Mouse (Mus musculus) forebrain, embryonic 11.5 days (tissue): ENCODE results near the gene Unk. TPM values are rescaled to one million over a fixed set of nuclear protein-coding genes. Genes with fewer than 3 reads are reported as not detected.

Experiments used
- ATAC-seq: fragments of 200-750 bp; cut with Nextera tagmentation; replicated peaks from 2 replicates; pipeline ENCODE4 v1.8.0; 2017; ENCODE audit warnings: moderate TSS enrichment; ENCODE audit not compliant: low FRiP score
- DNase-seq: peaks from one replicate; pipeline ENCODE4 v3.0.0-alpha.2; 2017; ENCODE audit warnings: low spot score
- H3K27ac ChIP-seq: fragments of 300-500 bp; sonication (generic); 2 replicates; pipeline ENCODE4 v1.5.1; 2014; ENCODE audit warnings: low read depth, low read length
- H3K27me3 ChIP-seq: fragments of 300-500 bp; sonication (generic); 2 replicates; pipeline ENCODE4 v1.6.1; 2014; ENCODE audit warnings: mild to moderate bottlenecking, low read length, mixed read lengths; ENCODE audit not compliant: control insufficient read depth, insufficient read depth
- H3K36me3 ChIP-seq: fragments of 300-500 bp; sonication (generic); 2 replicates; pipeline ENCODE4 v1.6.1; 2014; ENCODE audit warnings: mild to moderate bottlenecking, low read length, moderate library complexity, mixed read lengths; ENCODE audit not compliant: control insufficient read depth, insufficient read depth
- H3K4me1 ChIP-seq: fragments of 300-500 bp; sonication (generic); replicated peaks from 2 replicates; pipeline ENCODE4 v1.6.1; 2014; ENCODE audit warnings: low read length, mixed read lengths; ENCODE audit not compliant: control insufficient read depth, insufficient read depth
- H3K4me2 ChIP-seq: fragments of 300-500 bp; sonication (generic); 2 replicates; pipeline ENCODE4 v1.6.1; 2014; ENCODE audit warnings: low read depth, mild to moderate bottlenecking, low read length, moderate library complexity, mixed read lengths; ENCODE audit not compliant: severe bottlenecking
- H3K4me3 ChIP-seq: fragments of 300-500 bp; sonication (generic); 2 replicates; pipeline ENCODE4 v1.5.1; 2014; ENCODE audit warnings: low read depth, low read length
- H3K9ac ChIP-seq: fragments of 300-500 bp; sonication (generic); 2 replicates; pipeline ENCODE4 v1.6.1; 2014; ENCODE audit warnings: low read length
- H3K9me3 ChIP-seq: fragments of 300-500 bp; sonication (generic); 2 replicates; pipeline ENCODE4 v1.6.1; 2016; ENCODE audit warnings: low read length, mixed read lengths; ENCODE audit not compliant: control insufficient read depth
- WGBS: fragments of 180-500 bp; shearing (Covaris S2); extraction: QIAGEN DNeasy Blood & Tissue Kit; methylation state at CpG from one replicate; pipeline ENCODE4 v1.1.7; 2014; 5-methylcytosine and 5-hydroxymethylcytosine counted together
- polyA plus RNA-seq: library from polyadenylated mRNA; unstranded; fragments of >200 nt; fragmentation: Nextera tagmentation; extraction: Ambion mirVana; gene quantifications from 2 replicates; pipeline ENCODE4 v1.2.1, GENCODE M21; 2014

Gene Unk
- polyA plus RNA-seq, 1 experiment from 2014 or later = 48.5 TPM

GRCm38 (mm10) chr11:116079511-116079910 is 49.4 kb downstream of the Unk start:
- no peak for DNase-seq
- no peak overlapping the region for H3K27ac ChIP-seq

GRCm38 (mm10) chr11:116081081-116081480 is 51.0 kb downstream of the Unk start:
- ATAC-seq (no peak), DNase-seq (no peak)
- Histone ChIP-seq H3K27ac (no peak overlapping the region), H3K9me3 (no peaks in the 10 kb centered on the region), H3K9ac (no peak overlapping the region), H3K4me3 (no peak overlapping the region), H3K27me3 (no peaks in the 10 kb centered on the region), H3K4me1 (peaks cover 8% of the 10 kb centered on the region), H3K36me3 (peaks cover 13% of the 10 kb centered on the region), H3K4me2 (no peak overlapping the region)
- WGBS = 73% methylated on average over 6 of the region's 6 CpGs

More at GRCm38 (mm10) chr11:116079511-116079910, 49.4 kb downstream of the Unk start:
- Histone ChIP-seq H3K4me1 (peaks cover 8% of the 10 kb centered on the region), H3K27me3 (no peaks in the 10 kb centered on the region), H3K36me3 (peaks cover 13% of the 10 kb centered on the region), H3K4me2 (no peak overlapping the region), H3K4me3 (no peak overlapping the region), H3K9me3 (no peaks in the 10 kb centered on the region), H3K9ac (no peak overlapping the region; the same call in 1 of the 2 replicates)
- WGBS = 91% methylated on average over 10 of the region's 10 CpGs
- ATAC-seq = no peak

DNA sequence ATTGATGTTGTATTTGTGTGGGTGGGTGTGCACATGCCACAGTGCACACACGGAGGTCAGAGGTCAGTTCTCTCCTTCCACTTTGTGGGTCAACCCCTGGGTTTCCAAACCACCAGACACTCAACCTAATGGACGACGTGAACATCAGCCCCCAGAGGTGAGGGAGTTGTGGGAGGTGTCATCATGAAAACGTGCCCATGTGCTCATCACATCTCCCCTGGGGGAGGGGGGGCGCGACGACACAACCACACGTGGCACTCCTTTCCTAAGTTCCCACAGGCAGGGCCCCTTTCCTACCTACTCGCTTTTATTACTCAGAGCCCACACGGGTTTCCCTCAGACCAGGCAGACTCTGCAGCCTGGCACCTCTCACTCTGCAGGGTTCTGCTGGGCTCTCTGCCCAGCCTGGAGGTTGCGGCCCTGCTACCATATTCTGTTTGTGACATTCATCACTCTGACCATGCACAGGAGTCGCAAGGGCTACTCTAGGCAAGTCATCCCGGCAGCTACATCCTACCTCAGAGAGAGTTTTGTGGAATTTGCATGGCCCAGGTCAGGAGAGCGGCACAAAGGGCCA is 53.1 kb downstream of the Unk start:
- Histone ChIP-seq H3K4me2 (no peak overlapping the region), H3K9ac (no peak overlapping the region), H3K9me3 (no peaks in the 10 kb centered on the region), H3K27me3 (no peaks in the 10 kb centered on the region), H3K27ac (no peak overlapping the region), H3K36me3 (peaks cover 13% of the 10 kb centered on the region), H3K4me1 (peaks cover 10% of the 10 kb centered on the region), H3K4me3 (no peak overlapping the region)
- WGBS = 92% methylated on average over 14 of the region's 14 CpGs
- no peak for ATAC-seq
- DNase-seq = no peak

GRCm38 (mm10) chr11:116084166-116084565 is 54.0 kb downstream of the Unk start:
- H3K4me2 ChIP-seq = no peak overlapping the region
- H3K9me3 ChIP-seq = no peaks in the 10 kb centered on the region
- DNase-seq (no peak), ATAC-seq (no peak)
- H3K9ac ChIP-seq = no peak overlapping the region
- peaks cover 5% of the 10 kb centered on the region for H3K4me1 ChIP-seq
- 92% methylated on average over 6 of the region's 6 CpGs for WGBS
- peaks cover 13% of the 10 kb centered on the region for H3K36me3 ChIP-seq
- no peak overlapping the region for H3K27ac ChIP-seq
- no peaks in the 10 kb centered on the region for H3K27me3 ChIP-seq
- no peak overlapping the region for H3K4me3 ChIP-seq

GRCm38 (mm10) chr11:116086258-116087193 is 56.4 kb downstream of the Unk start, which contains the start of gene Wbp2:
Gene Wbp2 (minus strand): TSS chr11:116086995.
- peak; percentile 96 for ATAC-seq
- Histone ChIP-seq H3K4me2 (peak within 1 kb of the TSS; percentile 67), H3K9me3 (no peaks in the 10 kb centered on the region), H3K27ac (peak within 1 kb of the TSS; percentile 72), H3K4me3 (peak within 1 kb of the TSS; percentile 49), H3K4me1 (peaks cover 3% of the 10 kb centered on the region; the same call in 1 of the 2 replicates), H3K27me3 (no peaks in the 10 kb centered on the region), H3K9ac (peak within 1 kb of the TSS; percentile 55), H3K36me3 (peaks cover 7% of the 10 kb centered on the region; the same call in 1 of the 2 replicates)
- DNase-seq = peak; percentile 99
- WGBS = 7% methylated on average over 36 of the region's 43 CpGs

DNA sequence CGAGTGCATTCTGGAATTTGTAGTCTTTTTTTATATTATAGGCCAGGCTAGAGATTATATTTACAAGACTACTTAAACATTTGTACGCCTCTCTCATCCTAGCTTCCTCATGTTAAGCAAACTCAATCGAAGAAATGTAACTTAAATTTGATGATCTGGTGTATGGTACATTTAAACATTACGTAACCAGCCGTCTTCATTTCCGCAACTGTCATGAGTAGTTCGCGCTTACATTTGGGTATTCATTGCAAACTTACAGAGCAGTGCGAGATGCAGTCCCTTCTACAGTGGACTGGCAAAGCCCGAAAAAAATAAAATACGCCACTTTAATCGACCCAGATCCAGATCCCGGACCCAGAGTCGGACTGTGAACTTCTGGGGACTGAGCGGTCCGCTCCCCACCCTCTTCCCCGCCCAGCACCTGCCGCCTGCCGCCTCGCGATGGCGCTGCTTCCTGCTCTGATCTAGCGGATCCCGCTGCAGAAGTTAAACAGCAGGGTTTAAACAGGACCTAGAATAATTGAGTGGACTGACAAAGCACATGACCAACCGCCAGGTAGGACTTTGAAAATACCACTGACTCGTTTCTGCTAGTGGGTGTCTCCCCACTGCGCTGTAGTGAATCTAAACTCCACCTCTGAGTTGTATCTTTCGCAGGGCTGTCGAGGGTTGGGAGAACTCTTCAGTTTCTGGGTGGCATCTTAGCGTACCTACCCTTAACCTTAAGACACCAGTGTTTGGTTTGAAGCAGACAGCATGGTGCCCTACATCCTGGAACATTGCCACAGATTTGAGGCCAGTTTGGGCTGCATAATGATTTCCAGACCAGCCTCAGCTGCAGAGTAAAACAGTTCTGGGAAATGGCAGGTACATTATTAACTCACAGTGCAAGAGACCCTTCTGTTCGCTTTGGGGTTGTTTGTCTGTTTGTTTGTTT is 57.3 kb downstream of the Unk start:
- H3K4me1 ChIP-seq = peaks cover 3% of the 10 kb centered on the region; the same call in 1 of the 2 replicates
- DNase-seq (peak; percentile 91), ATAC-seq (peak; percentile 80)
- H3K27me3 ChIP-seq = no peaks in the 10 kb centered on the region
- peak overlapping the region; percentile 49 for H3K4me3 ChIP-seq
- peaks cover 6% of the 10 kb centered on the region; the same call in 1 of the 2 replicates for H3K36me3 ChIP-seq
- WGBS = 4% methylated on average over 31 of the region's 31 CpGs
- peak overlapping the region; percentile 64 for H3K4me2 ChIP-seq
- no peaks in the 10 kb centered on the region for H3K9me3 ChIP-seq
- H3K27ac ChIP-seq = peak overlapping the region; percentile 72
- H3K9ac ChIP-seq = peak overlapping the region; percentile 55

DNA sequence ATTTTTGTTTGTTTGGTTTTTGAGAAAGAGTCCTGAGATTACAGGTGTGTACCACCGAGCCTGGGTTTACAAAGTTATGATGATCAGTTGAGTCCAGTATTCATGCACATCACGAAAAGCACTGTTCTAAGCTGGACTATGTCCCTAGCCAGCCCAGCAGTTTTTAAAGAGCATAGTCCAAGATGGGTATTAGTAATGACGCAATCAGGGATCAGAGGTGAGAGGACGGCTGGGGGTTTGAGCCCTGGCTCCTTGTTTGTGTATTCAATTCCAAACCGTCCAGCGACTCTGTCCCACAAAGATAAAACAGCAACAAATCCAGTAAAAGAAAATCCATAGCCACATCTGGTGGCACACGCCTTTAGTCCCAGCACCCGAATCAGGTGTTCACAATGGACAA is 58.1 kb downstream of the Unk start:
- H3K4me1 ChIP-seq = peaks cover 3% of the 10 kb centered on the region; the same call in 1 of the 2 replicates
- WGBS = 92% methylated on average over 8 of the region's 8 CpGs
- H3K36me3 ChIP-seq = peaks cover 1% of the 10 kb centered on the region; the same call in 1 of the 2 replicates
- no peak overlapping the region for H3K27ac ChIP-seq
- no peak overlapping the region; the same call in 1 of the 2 replicates for H3K9ac ChIP-seq
- H3K4me3 ChIP-seq = no peak overlapping the region
- DNase-seq = no peak
- no peaks in the 10 kb centered on the region for H3K9me3 ChIP-seq
- ATAC-seq = no peak
- H3K27me3 ChIP-seq = no peaks in the 10 kb centered on the region
- H3K4me2 ChIP-seq = no peak overlapping the region; the same call in 1 of the 2 replicates
